Comparison of ENCODE assay signal across 24 mouse cellular contexts in the genomic region with DNA sequence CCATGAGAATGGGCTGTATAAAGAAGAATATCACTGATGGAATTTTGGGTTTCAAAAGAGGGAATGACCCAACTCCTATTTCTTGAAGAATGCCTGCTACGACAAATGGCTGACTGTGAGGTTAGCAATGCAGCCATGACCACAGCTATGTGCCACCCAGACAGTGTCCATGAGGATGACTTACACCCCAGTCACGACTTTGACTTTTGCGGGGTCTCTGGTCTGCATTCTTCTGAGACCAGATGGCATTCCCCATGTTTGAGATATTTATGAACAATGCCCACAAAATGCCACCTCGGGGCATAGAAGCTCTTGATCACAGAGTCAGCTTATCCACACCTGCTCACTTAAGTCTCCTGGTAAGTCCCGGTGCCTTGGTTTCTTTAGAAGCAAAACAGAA. TPM values are rescaled to one million over a fixed set of nuclear protein-coding genes. Genes with fewer than 3 reads are reported as not detected.
DNase-seq lines count a peak whose midpoint lies in the region; ATAC-seq and TF ChIP-seq lines count a peak whose summit lies in the region.
"Had no signal": no experiment of that assay in that cellular context is flagged by ENCODE, and none has a peak within 500 bp of the region (broad histone marks: within the 10 kb centered on the region; RNA-seq: fewer than 3 reads in every experiment).

No protein-coding gene starts in this region.

- no peaks in the 10 kb centered on the region for H3K9me3 ChIP-seq in intestine, embryonic 14.5 days (ENCODE audit: control insufficient read depth, low read length)
- no peaks in the 10 kb centered on the region for H3K9me3 ChIP-seq in intestine, postnatal 0 days (ENCODE audit: control insufficient read depth)
- H3K9me3 ChIP-seq in midbrain, embryonic 13.5 days, result no peaks in the 10 kb centered on the region
- H3K9me3 ChIP-seq: forebrain, embryonic 12.5 days; forebrain, embryonic 15.5 days; G1E; heart, embryonic 10.5 days; heart, embryonic 13.5 days; hindbrain, embryonic 12.5 days; hindbrain, embryonic 15.5 days; intestine, embryonic 15.5 days had no signal

- no peak for TF ChIP-seq POLR2A in embryonic fibroblast, embryonic 13.5 days (IDR thresholded peaks at IDR 0.05; ENCODE audit: low read depth, low read length)

- H3K4me2 ChIP-seq in intestine, embryonic 14.5 days (ENCODE audit: low read length), result no peak overlapping the region
- H3K4me2 ChIP-seq in intestine, postnatal 0 days (replicated peaks; ENCODE audit: low read depth), result no peak overlapping the region
- H3K4me2 ChIP-seq in midbrain, embryonic 13.5 days (replicated peaks), result no peak overlapping the region
- H3K4me2 ChIP-seq: forebrain, embryonic 12.5 days; forebrain, embryonic 15.5 days; heart, embryonic 13.5 days; hindbrain, embryonic 12.5 days; hindbrain, embryonic 15.5 days; intestine, embryonic 15.5 days had no signal

- H3K27me3 ChIP-seq in intestine, embryonic 14.5 days (replicated peaks; ENCODE audit: control insufficient read depth, insufficient read depth, low read length), result no peaks in the 10 kb centered on the region
- no peaks in the 10 kb centered on the region for H3K27me3 ChIP-seq in intestine, postnatal 0 days (replicated peaks; ENCODE audit: control insufficient read depth, insufficient read depth, low read length)
- no peaks in the 10 kb centered on the region for H3K27me3 ChIP-seq in midbrain, embryonic 13.5 days
- H3K27me3 ChIP-seq: CH12.LX; forebrain, embryonic 12.5 days; forebrain, embryonic 15.5 days; heart, embryonic 13.5 days; hindbrain, embryonic 12.5 days; hindbrain, embryonic 15.5 days; intestine, embryonic 15.5 days had no signal

- no peak for TF ChIP-seq CTCF in intestine, postnatal 0 days (IDR thresholded peaks at IDR 0.05; ENCODE audit: low read depth)
- no peak for TF ChIP-seq CTCF in embryonic fibroblast, embryonic 13.5 days (IDR thresholded peaks at IDR 0.05; ENCODE audit: borderline replicate concordance, insufficient read depth, low read length)

- H3K9ac ChIP-seq in intestine, embryonic 14.5 days (ENCODE audit: low read length), result no peak overlapping the region
- no peak overlapping the region for H3K9ac ChIP-seq in intestine, postnatal 0 days (ENCODE audit: low read depth, low read length)
- no peak overlapping the region for H3K9ac ChIP-seq in midbrain, embryonic 13.5 days (replicated peaks)
- H3K9ac ChIP-seq: forebrain, embryonic 12.5 days; forebrain, embryonic 15.5 days; heart, embryonic 13.5 days; hindbrain, embryonic 12.5 days; hindbrain, embryonic 15.5 days; intestine, embryonic 15.5 days had no signal

- peak; percentile 39 for DNase-seq in intestine, embryonic 14.5 days (ENCODE audit: low spot score)
- peak; percentile 97 for DNase-seq in Muller cell, postnatal 12 days (ENCODE audit: inconsistent ontology term)
- DNase-seq in layer of hippocampus, postnatal 36 days, result no peak
- DNase-seq in urinary bladder, adult 18-20 months (ENCODE audit: low spot score in 2 of 2), result no peak
- DNase-seq: adrenal gland, postnatal 10 days; adrenal gland, postnatal 36 days; cerebellum, adult 18-20 months; gastrocnemius, postnatal 25 days; heart, adult 2 months; heart, postnatal 14 days; kidney, adult 18-20 months had no signal

- no peak overlapping the region for H3K27ac ChIP-seq in intestine, embryonic 14.5 days (ENCODE audit: low read depth)
- H3K27ac ChIP-seq in intestine, postnatal 0 days (ENCODE audit: low read depth, low read length), result no peak overlapping the region
- H3K27ac ChIP-seq in embryonic fibroblast, embryonic 13.5 days (ENCODE audit: insufficient read depth, low read length), result peak overlapping the region; percentile 9
- no peak overlapping the region for H3K27ac ChIP-seq in midbrain, embryonic 13.5 days
- H3K27ac ChIP-seq: forebrain, embryonic 12.5 days; forebrain, embryonic 15.5 days; heart, adult 2 months; heart, embryonic 10.5 days; heart, embryonic 13.5 days; hindbrain, embryonic 12.5 days; hindbrain, embryonic 15.5 days; intestine, embryonic 15.5 days had no signal

- no peaks in the 10 kb centered on the region for H3K36me3 ChIP-seq in intestine, embryonic 14.5 days (ENCODE audit: control insufficient read depth, insufficient read depth, low read length)
- H3K36me3 ChIP-seq in intestine, postnatal 0 days (ENCODE audit: control insufficient read depth, insufficient read depth), result no peaks in the 10 kb centered on the region
- no peaks in the 10 kb centered on the region for H3K36me3 ChIP-seq in midbrain, embryonic 13.5 days
- H3K36me3 ChIP-seq: forebrain, embryonic 12.5 days; forebrain, embryonic 15.5 days; G1E; heart, embryonic 10.5 days; heart, embryonic 13.5 days; hindbrain, embryonic 12.5 days; hindbrain, embryonic 15.5 days; intestine, embryonic 15.5 days had no signal

- 91% methylated on average over 5 of the region's 5 CpGs for WGBS in intestine, embryonic 14.5 days
- 90% methylated on average over 5 of the region's 5 CpGs for WGBS in intestine, postnatal 0 days
- 91% methylated on average over 5 of the region's 5 CpGs for WGBS in midbrain, embryonic 13.5 days

- no peaks in the 10 kb centered on the region for H3K4me1 ChIP-seq in intestine, embryonic 14.5 days (replicated peaks; ENCODE audit: control insufficient read depth, insufficient read depth, low read length)
- no peaks in the 10 kb centered on the region for H3K4me1 ChIP-seq in intestine, postnatal 0 days (replicated peaks; ENCODE audit: control insufficient read depth, insufficient read depth, low read length)
- peaks cover 7% of the 10 kb centered on the region for H3K4me1 ChIP-seq in embryonic fibroblast, embryonic 13.5 days (ENCODE audit: control insufficient read depth, insufficient read depth, low read length)
- H3K4me1 ChIP-seq in midbrain, embryonic 13.5 days (replicated peaks), result 0 out of 2 replicates have a peak, but pooled peaks cover 5% of the 10 kb centered on the region
- H3K4me1 ChIP-seq: forebrain, embryonic 15.5 days; heart, embryonic 10.5 days; hindbrain, embryonic 12.5 days; hindbrain, embryonic 15.5 days; intestine, embryonic 15.5 days had no signal

- no peak overlapping the region for H3K4me3 ChIP-seq in intestine, embryonic 14.5 days (ENCODE audit: low read depth, low read length)
- no peak overlapping the region for H3K4me3 ChIP-seq in intestine, postnatal 0 days (ENCODE audit: low read depth, low read length)
- H3K4me3 ChIP-seq in embryonic fibroblast, embryonic 13.5 days (ENCODE audit: insufficient read depth, low read length), result no peak overlapping the region
- no peak overlapping the region for H3K4me3 ChIP-seq in midbrain, embryonic 13.5 days (replicated peaks)
- H3K4me3 ChIP-seq: forebrain, embryonic 12.5 days; forebrain, embryonic 15.5 days; heart, adult 2 months; heart, embryonic 10.5 days; heart, embryonic 13.5 days; hindbrain, embryonic 12.5 days; hindbrain, embryonic 15.5 days; intestine, embryonic 15.5 days had no signal

- no peak for ATAC-seq in intestine, embryonic 14.5 days (replicated peaks; ENCODE audit: low FRiP score, low TSS enrichment, low read depth)
- no peak for ATAC-seq in intestine, postnatal 0 days
- no peak for ATAC-seq in midbrain, embryonic 13.5 days
- ATAC-seq: forebrain, embryonic 15.5 days; intestine, embryonic 15.5 days had no signal

RNA-seq across cellular contexts. Expression of a gene that starts 52.2 kb away (rescaled TPM):
- polyA plus RNA-seq in intestine, embryonic 14.5 days (2014; fragmentation: Nextera tagmentation; extraction: Ambion mirVana), result 4.3 and 5.7 TPM in 2 replicates
- 1.3 TPM in 2 replicates for polyA plus RNA-seq in intestine, postnatal 0 days (2015; fragmentation: Nextera tagmentation; extraction: Ambion mirVana)
- 1.2 and 1.3 TPM in 2 replicates for polyA plus RNA-seq in embryonic fibroblast, embryonic 13.5 days (2011; ENCODE audit: insufficient read length, low read depth, missing spikeins)
- under 1 TPM in 1 of 2 experiments, not detected in 1; 0.12 TPM for total RNA-seq in layer of hippocampus, postnatal 36 days (2021)
- 0.07 and 0.12 TPM in 2 replicates for polyA plus RNA-seq in midbrain, embryonic 13.5 days (2015; fragmentation: Nextera tagmentation; extraction: Ambion mirVana)
- total RNA-seq: CH12.LX; hematopoietic stem cell, adult 5-6 weeks had no signal
- polyA plus RNA-seq: G1E had no signal

Comparison
In these comparisons a context has a peak if more than half of its experiments do, and no peak if none do; other contexts are left out.
1. DNase-seq: peak in intestine, embryonic 14.5 days (single experiment) and Muller cell, postnatal 12 days (single experiment); none in layer of hippocampus, postnatal 36 days (0 of 2) and urinary bladder, adult 18-20 months (0 of 2).